In the genomic region with DNA sequence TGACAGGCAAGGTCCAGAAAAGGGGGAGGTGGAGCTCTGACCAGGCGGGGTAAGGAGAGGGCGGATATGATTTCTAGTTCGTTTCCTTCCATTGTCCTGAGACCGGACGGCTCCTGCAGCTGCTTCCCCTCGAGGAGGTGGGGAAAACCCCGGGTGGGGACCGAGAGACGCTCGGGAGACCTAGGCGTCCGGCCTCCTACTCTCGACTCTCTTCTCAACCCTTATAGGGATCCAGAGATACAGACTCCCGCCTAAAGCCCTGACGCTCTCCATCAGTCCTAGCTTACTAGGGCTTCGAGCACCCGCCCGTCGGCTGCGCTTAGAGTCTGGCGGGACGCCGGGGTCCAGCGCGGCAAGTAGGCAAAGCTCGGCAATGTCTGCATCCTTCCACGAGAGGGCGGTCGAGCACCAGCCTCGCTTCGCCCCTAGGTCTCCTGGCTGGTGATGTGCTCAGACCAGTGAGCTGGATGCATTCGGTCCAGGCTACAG, we compare ENCODE assay signal across 8 mouse cellular contexts. TPM values are rescaled to one million over a fixed set of nuclear protein-coding genes. Genes with fewer than 3 reads are reported as not detected.
DNase-seq lines count a peak whose midpoint lies in the region; ATAC-seq and TF ChIP-seq lines count a peak whose summit lies in the region.

No protein-coding gene starts in this region.

- no peak overlapping the region for H3K27ac ChIP-seq in bone marrow macrophage, adult 2 months (ENCODE audit: insufficient read depth, low read depth, low read length)
- H3K27ac ChIP-seq in heart, embryonic 14.5 days (replicated peaks in 1 of 2; ENCODE audit: control insufficient read depth in 1 of 2, insufficient read depth in 1 of 2, low read depth in 2 of 2, low read length in 2 of 2): peak overlapping the region; percentile 78 to 83
- peak overlapping the region; percentile 79 for H3K27ac ChIP-seq in kidney, postnatal 0 days
- H3K27ac ChIP-seq in lung, embryonic 14.5 days (ENCODE audit: low read depth): peak overlapping the region; percentile 63
- no peak overlapping the region for H3K27ac ChIP-seq in thymus, adult 2 months (ENCODE audit: control insufficient read depth, insufficient read depth, low read length)

- 1% methylated on average over 32 of the region's 32 CpGs for WGBS in heart, embryonic 14.5 days
- 1% methylated on average over 32 of the region's 32 CpGs for WGBS in kidney, postnatal 0 days
- WGBS in lung, embryonic 14.5 days: 3% methylated on average over 32 of the region's 32 CpGs
- WGBS in thymus, adult 2 months: under 1% methylated on average over 32 of the region's 32 CpGs

- peaks cover 12% of the 10 kb centered on the region for H3K36me3 ChIP-seq in E14TG2a.4 (ENCODE audit: insufficient read depth, low read length)
- peaks cover 13% of the 10 kb centered on the region for H3K36me3 ChIP-seq in heart, embryonic 14.5 days (ENCODE audit: control insufficient read depth, insufficient read depth, low read length)
- H3K36me3 ChIP-seq in kidney, postnatal 0 days (ENCODE audit: insufficient read depth, low read length): 0 out of 2 replicates have a peak, but pooled peaks cover 6% of the 10 kb centered on the region
- H3K36me3 ChIP-seq in lung, embryonic 14.5 days (ENCODE audit: insufficient read depth): peaks cover 8% of the 10 kb centered on the region
- H3K36me3 ChIP-seq in thymus, adult 2 months (ENCODE audit: control insufficient read depth, insufficient read depth, low read length): no peaks in the 10 kb centered on the region

- H3K4me3 ChIP-seq in E14TG2a.4 (replicated peaks; ENCODE audit: low read length): peak overlapping the region; percentile 79
- peak overlapping the region; percentile 32 for H3K4me3 ChIP-seq in bone marrow macrophage, adult 2 months (ENCODE audit: insufficient read depth, low read length)
- peak overlapping the region; percentile 3 to 45 for H3K4me3 ChIP-seq in heart, embryonic 14.5 days (ENCODE audit: control insufficient read depth in 1 of 2, insufficient read depth in 1 of 2, low read depth in 1 of 2, low read length in 2 of 2)
- H3K4me3 ChIP-seq in kidney, postnatal 0 days (replicated peaks; ENCODE audit: low read depth, low read length): peak overlapping the region; percentile 39
- peak overlapping the region; percentile 39 for H3K4me3 ChIP-seq in lung, embryonic 14.5 days (ENCODE audit: low read depth, low read length)
- H3K4me3 ChIP-seq in thymus, adult 2 months (ENCODE audit: control insufficient read depth, insufficient read depth, low read length): no peak overlapping the region

- H3K9me3 ChIP-seq in E14TG2a.4 (ENCODE audit: low read length): no peaks in the 10 kb centered on the region
- no peaks in the 10 kb centered on the region for H3K9me3 ChIP-seq in heart, embryonic 14.5 days (ENCODE audit: control insufficient read depth, low read length)
- H3K9me3 ChIP-seq in kidney, postnatal 0 days (replicated peaks; ENCODE audit: low read length): no peaks in the 10 kb centered on the region
- H3K9me3 ChIP-seq in lung, embryonic 14.5 days (ENCODE audit: low read depth, low read length): no peaks in the 10 kb centered on the region

- peaks cover 50% of the 10 kb centered on the region for H3K27me3 ChIP-seq in E14TG2a.4 (ENCODE audit: insufficient read depth, low read length)
- peaks cover 49% of the 10 kb centered on the region for H3K27me3 ChIP-seq in heart, embryonic 14.5 days (ENCODE audit: control insufficient read depth, insufficient read depth, low read length)
- H3K27me3 ChIP-seq in kidney, postnatal 0 days (ENCODE audit: insufficient read depth, low read length): peaks cover 13% of the 10 kb centered on the region
- peaks cover 48% of the 10 kb centered on the region for H3K27me3 ChIP-seq in lung, embryonic 14.5 days (ENCODE audit: insufficient read depth, low read length)
- peaks cover 6% of the 10 kb centered on the region; the same call in 1 of the 2 replicates for H3K27me3 ChIP-seq in thymus, adult 2 months (ENCODE audit: control insufficient read depth, insufficient read depth, low read length)

- peak overlapping the region; percentile 53 for H3K4me2 ChIP-seq in heart, embryonic 14.5 days (ENCODE audit: low read length)
- peak overlapping the region; percentile 50 for H3K4me2 ChIP-seq in kidney, postnatal 0 days (ENCODE audit: low read length)
- peak overlapping the region; percentile 63 for H3K4me2 ChIP-seq in lung, embryonic 14.5 days

- H3K9ac ChIP-seq in heart, embryonic 14.5 days (ENCODE audit: low read length): peak overlapping the region; percentile 72
- 0 out of 2 replicates have a peak overlapping the region, but pooled peaks have one; percentile 9 for H3K9ac ChIP-seq in kidney, postnatal 0 days (ENCODE audit: low read depth, low read length)
- H3K9ac ChIP-seq in lung, embryonic 14.5 days: peak overlapping the region; percentile 4; the same call in 1 of the 2 replicates

- peak; percentile 84 for ATAC-seq in erythroblast, adult 5-6 weeks (replicated peaks; ENCODE audit: low FRiP score, poor library complexity, severe bottlenecking)
- peak; percentile 72 for ATAC-seq in heart, embryonic 14.5 days (ENCODE audit: insufficient number of reproducible peaks, insufficient read depth, low FRiP score, low read depth)
- peak; percentile 40; the same call in 1 of the 2 replicates for ATAC-seq in kidney, postnatal 0 days (replicated peaks; ENCODE audit: low FRiP score, low read depth)
- peak; percentile 54 for ATAC-seq in lung, embryonic 14.5 days (ENCODE audit: insufficient read depth)
- ATAC-seq in neutrophil, adult 5-6 weeks (ENCODE audit: extremely low read depth, insufficient number of reproducible peaks, low FRiP score, poor library complexity, severe bottlenecking): peak; percentile 86

- peak; percentile 92 for DNase-seq in kidney, postnatal 0 days (ENCODE audit: low spot score)
- peak; percentile 95 for DNase-seq in lung, embryonic 14.5 days
- DNase-seq in thymus, adult 2 months: peak; percentile 82

- no peak for TF ChIP-seq POLR2A in bone marrow macrophage, adult 2 months (IDR thresholded peaks at IDR 0.05; ENCODE audit: borderline replicate concordance, low read depth, low read length)
- no peak for TF ChIP-seq POLR2A in thymus, adult 2 months (IDR thresholded peaks at IDR 0.05; ENCODE audit: control insufficient read depth, extremely low read depth, insufficient read depth, low read length, poor library complexity)

- TF ChIP-seq CTCF in E14TG2a.4 (conservative IDR thresholded peaks at IDR 0.05; ENCODE audit: low read length): peak; percentile 83
- TF ChIP-seq CTCF in bone marrow macrophage, adult 2 months (IDR thresholded peaks at IDR 0.05; ENCODE audit: low read depth, low read length): peak; percentile 74
- peak; percentile 97 for TF ChIP-seq CTCF in kidney, postnatal 0 days (IDR thresholded peaks at IDR 0.05; ENCODE audit: low read depth)
- TF ChIP-seq CTCF in lung, embryonic 14.5 days (IDR thresholded peaks at IDR 0.05; ENCODE audit: low read depth): peak; percentile 98
- peak; percentile 93 for TF ChIP-seq CTCF in thymus, adult 2 months (IDR thresholded peaks at IDR 0.05; ENCODE audit: borderline replicate concordance, control insufficient read depth, extremely low read depth, insufficient read depth, low read length, poor library complexity)

- peaks cover 98% of the 10 kb centered on the region for H3K4me1 ChIP-seq in E14TG2a.4 (replicated peaks; ENCODE audit: low read depth, low read length)
- H3K4me1 ChIP-seq in bone marrow macrophage, adult 2 months (ENCODE audit: control insufficient read depth, insufficient read depth, low read length): peaks cover 13% of the 10 kb centered on the region
- peaks cover 18 to 39% of the 10 kb centered on the region in 2 experiments for H3K4me1 ChIP-seq in heart, embryonic 14.5 days (ENCODE audit: control insufficient read depth in 2 of 2, insufficient read depth in 2 of 2, low read length in 2 of 2)
- peaks cover 15% of the 10 kb centered on the region for H3K4me1 ChIP-seq in kidney, postnatal 0 days (replicated peaks; ENCODE audit: insufficient read depth, low read length)
- peaks cover 6% of the 10 kb centered on the region for H3K4me1 ChIP-seq in lung, embryonic 14.5 days (ENCODE audit: insufficient read depth)
- peaks cover 19% of the 10 kb centered on the region for H3K4me1 ChIP-seq in thymus, adult 2 months (replicated peaks; ENCODE audit: control insufficient read depth, insufficient read depth, low read length)

RNA-seq across cellular contexts. Expression of gene Bcl6b, which starts 0.7 kb away (rescaled TPM):
- polyA plus RNA-seq in bone marrow macrophage, adult 2 months (2012; ENCODE audit: insufficient read depth, insufficient read length, missing spikeins): 0.32 and 0.70 TPM in 2 replicates
- total RNA-seq in erythroblast, adult 5-6 weeks (2015; ENCODE audit: low replicate concordance): not detected in 2 replicates
- total RNA-seq in erythroblast, adult 5-6 weeks (2017; ENCODE audit: low replicate concordance): 0.56 and 0.68 TPM in 2 replicates
- 18.7 and 22.4 TPM in 2 replicates for polyA plus RNA-seq in heart, embryonic 14.5 days (2014; fragmentation: Nextera tagmentation; extraction: Ambion mirVana)
- polyA plus RNA-seq in kidney, postnatal 0 days (2015; fragmentation: Nextera tagmentation; extraction: Ambion mirVana): 22.0 TPM in 2 replicates
- 30.3 and 30.9 TPM in 2 replicates for polyA plus RNA-seq in lung, embryonic 14.5 days (2014; fragmentation: Nextera tagmentation; extraction: Ambion mirVana)
- 0.12 TPM in 1 of 2 replicates, not detected in the other for total RNA-seq in neutrophil, adult 5-6 weeks (2017)
- polyA plus RNA-seq in thymus, adult 2 months (2012; rRNA removed): 0.97 and 1.6 TPM in 2 replicates

RNA-seq across cellular contexts. Expression of gene 0610010K14Rik, which starts 7.4 kb away (rescaled TPM):
- 49.9 and 53.0 TPM in 2 replicates for polyA plus RNA-seq in bone marrow macrophage, adult 2 months (2012; ENCODE audit: insufficient read depth, insufficient read length, missing spikeins)
- total RNA-seq in erythroblast, adult 5-6 weeks (2015; ENCODE audit: low replicate concordance): 16.5 and 20.3 TPM in 2 replicates
- 3.8 and 7.8 TPM in 2 replicates for total RNA-seq in erythroblast, adult 5-6 weeks (2017; ENCODE audit: low replicate concordance)
- polyA plus RNA-seq in heart, embryonic 14.5 days (2014; fragmentation: Nextera tagmentation; extraction: Ambion mirVana): 139 and 143 TPM in 2 replicates
- polyA plus RNA-seq in kidney, postnatal 0 days (2015; fragmentation: Nextera tagmentation; extraction: Ambion mirVana): 147 and 150 TPM in 2 replicates
- polyA plus RNA-seq in lung, embryonic 14.5 days (2014; fragmentation: Nextera tagmentation; extraction: Ambion mirVana): 180 and 198 TPM in 2 replicates
- 21.9 and 26.8 TPM in 2 replicates for total RNA-seq in neutrophil, adult 5-6 weeks (2017)
- polyA plus RNA-seq in thymus, adult 2 months (2012; rRNA removed): 150 and 153 TPM in 2 replicates

RNA-seq across cellular contexts. Expression of gene Gm21988, which starts 9.3 kb away (rescaled TPM):
- polyA plus RNA-seq in bone marrow macrophage, adult 2 months (2012; ENCODE audit: insufficient read depth, insufficient read length, missing spikeins): 3.3 and 4.8 TPM in 2 replicates
- total RNA-seq in erythroblast, adult 5-6 weeks (2015; ENCODE audit: low replicate concordance): 2.3 TPM in 1 of 2 replicates, not detected in the other
- total RNA-seq in erythroblast, adult 5-6 weeks (2017; ENCODE audit: low replicate concordance): not detected in 2 replicates
- 10.1 and 12.2 TPM in 2 replicates for polyA plus RNA-seq in heart, embryonic 14.5 days (2014; fragmentation: Nextera tagmentation; extraction: Ambion mirVana)
- 15.6 and 15.9 TPM in 2 replicates for polyA plus RNA-seq in kidney, postnatal 0 days (2015; fragmentation: Nextera tagmentation; extraction: Ambion mirVana)
- 9.3 and 10.8 TPM in 2 replicates for polyA plus RNA-seq in lung, embryonic 14.5 days (2014; fragmentation: Nextera tagmentation; extraction: Ambion mirVana)
- total RNA-seq in neutrophil, adult 5-6 weeks (2017): 0.47 and 0.86 TPM in 2 replicates
- polyA plus RNA-seq in thymus, adult 2 months (2012; rRNA removed): 11.1 and 11.6 TPM in 2 replicates

RNA-seq across cellular contexts. Expression of gene Rnasek, which starts 9.4 kb away (rescaled TPM):
- polyA plus RNA-seq in bone marrow macrophage, adult 2 months (2012; ENCODE audit: insufficient read depth, insufficient read length, missing spikeins): 322 and 354 TPM in 2 replicates
- 76.9 and 79.4 TPM in 2 replicates for total RNA-seq in erythroblast, adult 5-6 weeks (2015; ENCODE audit: low replicate concordance)
- 16.2 and 19.5 TPM in 2 replicates for total RNA-seq in erythroblast, adult 5-6 weeks (2017; ENCODE audit: low replicate concordance)
- polyA plus RNA-seq in heart, embryonic 14.5 days (2014; fragmentation: Nextera tagmentation; extraction: Ambion mirVana): 219 and 240 TPM in 2 replicates
- 455 and 492 TPM in 2 replicates for polyA plus RNA-seq in kidney, postnatal 0 days (2015; fragmentation: Nextera tagmentation; extraction: Ambion mirVana)
- polyA plus RNA-seq in lung, embryonic 14.5 days (2014; fragmentation: Nextera tagmentation; extraction: Ambion mirVana): 135 and 140 TPM in 2 replicates
- total RNA-seq in neutrophil, adult 5-6 weeks (2017): 60.4 and 69.0 TPM in 2 replicates
- polyA plus RNA-seq in thymus, adult 2 months (2012; rRNA removed): 173 and 186 TPM in 2 replicates

RNA-seq across cellular contexts. Expression of gene Slc16a13, which starts 9.4 kb away (rescaled TPM):
- 6.1 and 8.5 TPM in 2 replicates for polyA plus RNA-seq in bone marrow macrophage, adult 2 months (2012; ENCODE audit: insufficient read depth, insufficient read length, missing spikeins)
- 2.5 and 8.1 TPM in 2 replicates for total RNA-seq in erythroblast, adult 5-6 weeks (2015; ENCODE audit: low replicate concordance)
- 5.1 and 8.2 TPM in 2 replicates for total RNA-seq in erythroblast, adult 5-6 weeks (2017; ENCODE audit: low replicate concordance)
- polyA plus RNA-seq in heart, embryonic 14.5 days (2014; fragmentation: Nextera tagmentation; extraction: Ambion mirVana): 4.9 and 6.4 TPM in 2 replicates
- polyA plus RNA-seq in kidney, postnatal 0 days (2015; fragmentation: Nextera tagmentation; extraction: Ambion mirVana): 20.6 and 21.4 TPM in 2 replicates
- 4.4 and 6.2 TPM in 2 replicates for polyA plus RNA-seq in lung, embryonic 14.5 days (2014; fragmentation: Nextera tagmentation; extraction: Ambion mirVana)
- 1.5 and 2.1 TPM in 2 replicates for total RNA-seq in neutrophil, adult 5-6 weeks (2017)
- 2.9 and 6.1 TPM in 2 replicates for polyA plus RNA-seq in thymus, adult 2 months (2012; rRNA removed)

Comparison
In these comparisons a context has a peak if more than half of its experiments do, and no peak if none do; other contexts are left out.
1. H3K27ac ChIP-seq: peak in heart, embryonic 14.5 days (2 of 2), kidney, postnatal 0 days (single experiment) and lung, embryonic 14.5 days (single experiment); none in bone marrow macrophage, adult 2 months (single experiment) and thymus, adult 2 months (single experiment).
2. H3K9ac ChIP-seq: peak in every context shown above with its lines; median percentile 72 in heart, embryonic 14.5 days; 9 in kidney, postnatal 0 days; 4 in lung, embryonic 14.5 days.
3. Peak in every context shown above with its lines, with median percentiles within 50 percentile points of each other: CTCF ChIP-seq, ATAC-seq, H3K4me2 ChIP-seq and DNase-seq.